Mouse (Mus musculus): ENCODE data around the gene Fam43b. TPM values are rescaled to one million over a fixed set of nuclear protein-coding genes. Genes with fewer than 3 reads are reported as not detected.

The Fam43b gene
- polyA plus RNA-seq, 1 experiment from 2014 or later: not detected

GRCm38 (mm10) chr4:138425028-138425427, 28.7 kb upstream of the Fam43b start:
- no peaks in the 10 kb centered on the region for H3K27me3 ChIP-seq (ENCODE audit: control insufficient read depth, insufficient read depth, low read length)
- H3K4me2 ChIP-seq (replicated peaks; ENCODE audit: low read depth, low read length): no peak overlapping the region
- H3K4me1 ChIP-seq (ENCODE audit: control insufficient read depth, insufficient read depth, low read length): no peaks in the 10 kb centered on the region
- no peak overlapping the region for H3K27ac ChIP-seq (ENCODE audit: low read depth, low read length)
- no peaks in the 10 kb centered on the region for H3K36me3 ChIP-seq (ENCODE audit: control insufficient read depth, insufficient read depth, low read length)
- H3K9me3 ChIP-seq (ENCODE audit: control insufficient read depth, low read length): no peaks in the 10 kb centered on the region
- H3K4me3 ChIP-seq (ENCODE audit: low read length): no peak overlapping the region
- 85% methylated on average over 6 of the region's 6 CpGs for WGBS
- H3K9ac ChIP-seq (ENCODE audit: low read depth, low read length): no peak overlapping the region
- ATAC-seq (ENCODE audit: low FRiP score, low TSS enrichment): no peak

GRCm38 (mm10) chr4:138418340-138418957, 22.1 kb upstream of the Fam43b start:
- H3K9me3 ChIP-seq (ENCODE audit: control insufficient read depth, low read length): no peaks in the 10 kb centered on the region
- no peaks in the 10 kb centered on the region for H3K36me3 ChIP-seq (ENCODE audit: control insufficient read depth, insufficient read depth, low read length)
- no peak overlapping the region for H3K27ac ChIP-seq (ENCODE audit: low read depth, low read length)
- 65% methylated on average over 11 of the region's 11 CpGs for WGBS
- no peak overlapping the region for H3K4me2 ChIP-seq (replicated peaks; ENCODE audit: low read depth, low read length)
- peaks cover 7% of the 10 kb centered on the region for H3K4me1 ChIP-seq (ENCODE audit: control insufficient read depth, insufficient read depth, low read length)
- ATAC-seq (ENCODE audit: low FRiP score, low TSS enrichment): no peak
- H3K9ac ChIP-seq (ENCODE audit: low read depth, low read length): no peak overlapping the region
- H3K27me3 ChIP-seq (ENCODE audit: control insufficient read depth, insufficient read depth, low read length): no peaks in the 10 kb centered on the region
- H3K4me3 ChIP-seq (ENCODE audit: low read length): no peak overlapping the region

- Histone ChIP-seq H3K4me1 (ENCODE audit: control insufficient read depth, insufficient read depth, low read length) (peaks cover 7% of the 10 kb centered on the region), H3K9ac (ENCODE audit: low read depth, low read length) (no peak overlapping the region), H3K9me3 (ENCODE audit: control insufficient read depth, low read length) (no peaks in the 10 kb centered on the region), H3K36me3 (ENCODE audit: control insufficient read depth, insufficient read depth, low read length) (no peaks in the 10 kb centered on the region), H3K27ac (ENCODE audit: low read depth, low read length) (no peak overlapping the region), H3K27me3 (ENCODE audit: control insufficient read depth, insufficient read depth, low read length) (no peaks in the 10 kb centered on the region), H3K4me3 (ENCODE audit: low read length) (no peak overlapping the region), H3K4me2 (replicated peaks; ENCODE audit: low read depth, low read length) (no peak overlapping the region)
- no peak for ATAC-seq (ENCODE audit: low FRiP score, low TSS enrichment)
- WGBS: 86% methylated on average over 4 of the region's 4 CpGs
These were observed 21.6 kb upstream of the Fam43b start for GRCm38 (mm10) chr4:138417882-138418281.

- Histone ChIP-seq H3K4me2 (replicated peaks; ENCODE audit: low read depth, low read length) (no peak overlapping the region), H3K27ac (ENCODE audit: low read depth, low read length) (no peak overlapping the region), H3K27me3 (ENCODE audit: control insufficient read depth, insufficient read depth, low read length) (no peaks in the 10 kb centered on the region; the same call in 1 of the 2 replicates), H3K9ac (ENCODE audit: low read depth, low read length) (no peak overlapping the region), H3K36me3 (ENCODE audit: control insufficient read depth, insufficient read depth, low read length) (no peaks in the 10 kb centered on the region), H3K4me1 (ENCODE audit: control insufficient read depth, insufficient read depth, low read length) (peaks cover 7% of the 10 kb centered on the region), H3K9me3 (ENCODE audit: control insufficient read depth, low read length) (no peaks in the 10 kb centered on the region), H3K4me3 (ENCODE audit: low read length) (no peak overlapping the region)
- ATAC-seq (ENCODE audit: low FRiP score, low TSS enrichment): no peak
- 65% methylated on average over 5 of the region's 5 CpGs for WGBS
These were observed 20.1 kb upstream of the Fam43b start for GRCm38 (mm10) chr4:138416414-138416813.

- 79% methylated on average over 3 of the region's 3 CpGs for WGBS
- ATAC-seq (ENCODE audit: low FRiP score, low TSS enrichment): no peak
- Histone ChIP-seq H3K9me3 (ENCODE audit: control insufficient read depth, low read length) (no peaks in the 10 kb centered on the region), H3K4me1 (ENCODE audit: control insufficient read depth, insufficient read depth, low read length) (peaks cover 7% of the 10 kb centered on the region), H3K4me3 (ENCODE audit: low read length) (no peak overlapping the region), H3K9ac (ENCODE audit: low read depth, low read length) (no peak overlapping the region), H3K36me3 (ENCODE audit: control insufficient read depth, insufficient read depth, low read length) (no peaks in the 10 kb centered on the region), H3K27ac (ENCODE audit: low read depth, low read length) (no peak overlapping the region), H3K27me3 (ENCODE audit: control insufficient read depth, insufficient read depth, low read length) (no peaks in the 10 kb centered on the region; the same call in 1 of the 2 replicates), H3K4me2 (replicated peaks; ENCODE audit: low read depth, low read length) (no peak overlapping the region)
These were observed 19.7 kb upstream of the Fam43b start for GRCm38 (mm10) chr4:138415991-138416390.

GRCm38 (mm10) chr4:138414725-138415124, 18.4 kb upstream of the Fam43b start:
- Histone ChIP-seq H3K27ac (ENCODE audit: low read depth, low read length) (peak overlapping the region; percentile 62; the same call in 1 of the 2 replicates), H3K9me3 (ENCODE audit: control insufficient read depth, low read length) (no peaks in the 10 kb centered on the region), H3K4me2 (replicated peaks; ENCODE audit: low read depth, low read length) (no peak overlapping the region; the same call in 1 of the 2 replicates), H3K9ac (ENCODE audit: low read depth, low read length) (0 out of 2 replicates have a peak overlapping the region, but pooled peaks have one; percentile 35), H3K27me3 (ENCODE audit: control insufficient read depth, insufficient read depth, low read length) (no peaks in the 10 kb centered on the region; the same call in 1 of the 2 replicates), H3K36me3 (ENCODE audit: control insufficient read depth, insufficient read depth, low read length) (no peaks in the 10 kb centered on the region), H3K4me3 (ENCODE audit: low read length) (no peak overlapping the region), H3K4me1 (ENCODE audit: control insufficient read depth, insufficient read depth, low read length) (peaks cover 7% of the 10 kb centered on the region)
- ATAC-seq (ENCODE audit: low FRiP score, low TSS enrichment): peak; percentile 68
- WGBS: 17% methylated on average over 6 of the region's 6 CpGs

GRCm38 (mm10) chr4:138411504-138412121, 15.3 kb upstream of the Fam43b start:
- H3K27me3 ChIP-seq (ENCODE audit: control insufficient read depth, insufficient read depth, low read length): no peaks in the 10 kb centered on the region; the same call in 1 of the 2 replicates
- H3K9me3 ChIP-seq (ENCODE audit: control insufficient read depth, low read length): no peaks in the 10 kb centered on the region
- ATAC-seq (ENCODE audit: low FRiP score, low TSS enrichment): no peak
- H3K4me2 ChIP-seq (replicated peaks; ENCODE audit: low read depth, low read length): no peak overlapping the region
- no peak overlapping the region for H3K4me3 ChIP-seq (ENCODE audit: low read length)
- 40% methylated on average over 7 of the region's 7 CpGs for WGBS
- H3K4me1 ChIP-seq (ENCODE audit: control insufficient read depth, insufficient read depth, low read length): peaks cover 7% of the 10 kb centered on the region
- H3K36me3 ChIP-seq (ENCODE audit: control insufficient read depth, insufficient read depth, low read length): no peaks in the 10 kb centered on the region
- no peak overlapping the region for H3K27ac ChIP-seq (ENCODE audit: low read depth, low read length)
- H3K9ac ChIP-seq (ENCODE audit: low read depth, low read length): no peak overlapping the region

- Histone ChIP-seq H3K4me3 (ENCODE audit: low read length) (no peak overlapping the region), H3K27me3 (ENCODE audit: control insufficient read depth, insufficient read depth, low read length) (no peaks in the 10 kb centered on the region; the same call in 1 of the 2 replicates), H3K36me3 (ENCODE audit: control insufficient read depth, insufficient read depth, low read length) (no peaks in the 10 kb centered on the region), H3K9ac (ENCODE audit: low read depth, low read length) (no peak overlapping the region), H3K27ac (ENCODE audit: low read depth, low read length) (no peak overlapping the region), H3K4me2 (replicated peaks; ENCODE audit: low read depth, low read length) (no peak overlapping the region), H3K9me3 (ENCODE audit: control insufficient read depth, low read length) (no peaks in the 10 kb centered on the region), H3K4me1 (ENCODE audit: control insufficient read depth, insufficient read depth, low read length) (peaks cover 7% of the 10 kb centered on the region)
- WGBS: 5% methylated on average over 5 of the region's 5 CpGs
- 0 out of 2 replicates have a peak, but pooled peaks have one; percentile 77 for ATAC-seq (ENCODE audit: low FRiP score, low TSS enrichment)
These were observed 14.7 kb upstream of the Fam43b start for GRCm38 (mm10) chr4:138411011-138411410.

- Histone ChIP-seq H3K36me3 (ENCODE audit: control insufficient read depth, insufficient read depth, low read length) (no peaks in the 10 kb centered on the region), H3K27ac (ENCODE audit: low read depth, low read length) (no peak overlapping the region), H3K27me3 (ENCODE audit: control insufficient read depth, insufficient read depth, low read length) (no peaks in the 10 kb centered on the region; the same call in 1 of the 2 replicates), H3K9me3 (ENCODE audit: control insufficient read depth, low read length) (no peaks in the 10 kb centered on the region), H3K4me3 (ENCODE audit: low read length) (no peak overlapping the region), H3K9ac (ENCODE audit: low read depth, low read length) (no peak overlapping the region), H3K4me2 (replicated peaks; ENCODE audit: low read depth, low read length) (no peak overlapping the region), H3K4me1 (ENCODE audit: control insufficient read depth, insufficient read depth, low read length) (no peaks in the 10 kb centered on the region)
- WGBS: 68% methylated on average over 12 of the region's 13 CpGs
- no peak for ATAC-seq (ENCODE audit: low FRiP score, low TSS enrichment)
These were observed 11.3 kb upstream of the Fam43b start for GRCm38 (mm10) chr4:138407479-138408194.

Measured in kidney, embryonic 14.5 days (tissue).